17 mouse cellular contexts compared by ENCODE assay signal in the genomic region with DNA sequence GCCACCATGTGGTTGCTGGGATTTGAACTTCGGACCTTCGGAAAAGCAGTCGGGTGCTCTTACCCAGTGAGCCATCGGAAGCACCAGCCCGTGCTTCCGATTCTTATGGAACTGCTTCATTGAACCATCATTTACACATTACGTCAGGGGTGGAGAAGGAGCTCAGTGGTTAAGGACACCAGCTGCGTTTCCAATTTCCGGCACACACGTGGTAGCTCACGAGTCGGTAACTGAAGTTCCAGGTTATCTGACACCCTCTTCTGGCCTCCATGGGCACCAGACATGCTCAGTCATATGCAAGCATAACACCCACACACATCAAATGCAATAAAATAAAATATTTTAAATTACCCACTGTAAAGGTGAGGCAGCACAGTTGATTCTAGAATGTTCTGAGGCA.
"Had no signal": no experiment of that assay in that cellular context is flagged by ENCODE, and none has a peak within 500 bp of the region (broad histone marks: within the 10 kb centered on the region; RNA-seq: fewer than 3 reads in every experiment).

No protein-coding gene starts in this region.

- H3K27me3 ChIP-seq: lung, embryonic 15.5 days; neural tube, embryonic 12.5 days; neural tube, embryonic 15.5 days; stomach, embryonic 15.5 days had no signal

- H3K9me3 ChIP-seq: lung, embryonic 15.5 days; neural tube, embryonic 12.5 days; neural tube, embryonic 15.5 days; stomach, embryonic 15.5 days had no signal

- H3K4me3 ChIP-seq: layer of hippocampus, adult 2 months; left cerebral cortex, adult 2 months; lung, embryonic 15.5 days; neural tube, embryonic 12.5 days; neural tube, embryonic 15.5 days; stomach, embryonic 15.5 days had no signal

- DNase-seq: kidney, postnatal 25 days; layer of hippocampus, postnatal 36 days; midbrain, embryonic 14.5 days; right cerebral cortex, adult 18-20 months; right cerebral cortex, postnatal 14 days; right cerebral cortex, postnatal 4 days; spleen, adult 18-20 months; thymus, postnatal 25 days had no signal

- H3K36me3 ChIP-seq: lung, embryonic 15.5 days; neural tube, embryonic 12.5 days; neural tube, embryonic 15.5 days; stomach, embryonic 15.5 days had no signal

- H3K4me2 ChIP-seq: midbrain, embryonic 11.5 days had no signal

- H3K27ac ChIP-seq: kidney, postnatal 0 days; liver, embryonic 14.5 days; neural tube, embryonic 12.5 days; neural tube, embryonic 15.5 days; stomach, embryonic 15.5 days had no signal

- H3K9ac ChIP-seq: liver, embryonic 14.5 days; lung, embryonic 15.5 days; neural tube, embryonic 12.5 days; stomach, embryonic 15.5 days had no signal
